Mouse (Mus musculus): Measurements from ENCODE around the gene Scn2b.
A peak's percentile ranks its signal among the peaks of the same experiment; 100 is the strongest.

The Scn2b gene

DNA sequence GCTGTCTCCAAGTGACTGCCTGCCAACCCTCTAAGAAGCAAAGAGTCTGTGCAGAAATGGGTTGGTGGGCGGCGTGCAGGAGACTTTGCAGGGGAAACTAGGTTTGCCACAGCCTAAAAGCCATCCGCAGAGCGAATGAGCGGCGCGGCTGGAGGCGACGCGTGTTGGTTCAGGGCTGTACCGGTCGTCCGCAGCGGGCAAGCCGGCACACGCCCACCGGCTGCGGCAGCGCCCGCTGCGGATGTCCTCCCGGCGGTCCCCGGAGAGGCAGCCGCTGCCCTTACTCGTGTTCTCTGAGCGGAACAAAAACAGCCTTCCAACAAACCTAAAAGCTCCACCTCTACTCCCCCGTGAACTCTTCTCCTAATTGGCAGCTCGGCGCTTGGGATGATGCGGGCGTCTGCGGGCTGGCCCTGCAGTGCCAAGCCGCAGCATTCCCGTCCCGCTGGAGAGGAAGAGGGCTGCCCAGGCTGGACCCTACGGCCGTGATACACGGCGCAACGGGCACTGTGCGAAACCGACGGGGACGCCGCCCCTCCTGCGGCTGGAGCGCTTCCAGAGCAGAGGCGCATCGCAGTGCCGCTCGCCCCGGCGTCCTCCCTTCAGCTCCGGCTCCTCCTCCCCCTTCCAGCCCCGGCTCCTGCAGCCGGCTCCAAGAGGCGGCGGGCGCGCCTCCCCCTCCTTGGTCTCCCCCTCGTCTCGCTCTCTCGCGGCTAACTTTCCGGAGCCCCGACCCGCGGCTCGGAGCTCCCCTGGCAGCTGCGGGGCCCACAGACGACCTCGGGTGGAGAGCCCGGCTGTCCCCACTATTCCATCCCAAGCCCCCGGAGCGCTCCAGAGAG, 20.8 kb downstream of the Scn2b start, which contains the start of gene Scn4b:
Gene Scn4b, plus strand, starts transcription at position 205 of the 842 bp plus-strand sequence.
- peaks cover 88% of the 10 kb centered on the region for H3K27me3 ChIP-seq (ENCODE audit: insufficient read depth, low read length)

DNA sequence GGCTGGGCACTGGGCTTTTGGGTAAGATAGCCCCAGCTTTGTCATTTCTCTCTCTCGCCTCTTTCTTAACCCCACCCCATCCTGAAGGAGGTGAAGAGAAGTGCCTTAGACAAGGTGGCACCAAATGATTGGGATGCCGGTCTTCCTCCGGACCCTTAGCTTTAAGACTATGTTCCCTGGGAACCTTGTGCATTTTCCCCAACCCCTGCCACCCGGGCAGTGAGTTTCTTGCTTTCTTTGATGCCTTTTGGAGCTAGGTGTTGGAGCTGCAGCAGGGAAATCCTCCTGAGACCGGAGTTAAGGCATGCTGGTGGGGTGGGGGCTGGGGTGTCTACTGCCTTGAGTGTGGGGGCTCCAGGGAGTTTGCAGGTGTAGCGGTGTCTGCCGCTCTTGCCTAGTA, 21.5 kb downstream of the Scn2b start:
- H3K4me1 ChIP-seq (replicated peaks; ENCODE audit: low read depth, low read length): peaks cover 41% of the 10 kb centered on the region
- peaks cover 94% of the 10 kb centered on the region for H3K27me3 ChIP-seq (ENCODE audit: insufficient read depth, low read length)
- H3K36me3 ChIP-seq (ENCODE audit: insufficient read depth, low read length): no peaks in the 10 kb centered on the region
- peak overlapping the region; percentile 79 for H3K4me3 ChIP-seq (replicated peaks; ENCODE audit: low read length)
- TF ChIP-seq CTCF (conservative IDR thresholded peaks at IDR 0.05; ENCODE audit: low read length): no peak
- no peak for TF ChIP-seq NANOG (IDR thresholded peaks at IDR 0.05; ENCODE audit: borderline replicate concordance, low read length)
- no peaks in the 10 kb centered on the region for H3K9me3 ChIP-seq (ENCODE audit: low read length)

More for the DNA sequence above, 20.8 kb downstream of the Scn2b start, which contains the start of gene Scn4b:
- TF ChIP-seq CTCF (conservative IDR thresholded peaks at IDR 0.05; ENCODE audit: low read length) (no peak), POU5F1 (IDR thresholded peaks at IDR 0.05; ENCODE audit: borderline replicate concordance, low read length) (no peak), NANOG (IDR thresholded peaks at IDR 0.05; ENCODE audit: borderline replicate concordance, low read length) (no peak)
- Histone ChIP-seq H3K4me3 (replicated peaks; ENCODE audit: low read length) (peak within 1 kb of the TSS; percentile 79), H3K36me3 (ENCODE audit: insufficient read depth, low read length) (no peaks in the 10 kb centered on the region), H3K9me3 (ENCODE audit: low read length) (no peaks in the 10 kb centered on the region), H3K4me1 (replicated peaks; ENCODE audit: low read depth, low read length) (peaks cover 44% of the 10 kb centered on the region)

GRCm38 (mm10) chr9:45140945-45141344, 23.4 kb downstream of the Scn2b start:
- H3K27me3 ChIP-seq (ENCODE audit: insufficient read depth, low read length): peaks cover 95% of the 10 kb centered on the region
- no peak overlapping the region for H3K4me3 ChIP-seq (replicated peaks; ENCODE audit: low read length)
- H3K9me3 ChIP-seq (ENCODE audit: low read length): no peaks in the 10 kb centered on the region
- TF ChIP-seq POU5F1 (IDR thresholded peaks at IDR 0.05; ENCODE audit: borderline replicate concordance, low read length) (no peak), NANOG (IDR thresholded peaks at IDR 0.05; ENCODE audit: borderline replicate concordance, low read length) (no peak), CTCF (conservative IDR thresholded peaks at IDR 0.05; ENCODE audit: low read length) (no peak)
- H3K36me3 ChIP-seq (ENCODE audit: insufficient read depth, low read length): no peaks in the 10 kb centered on the region
- peaks cover 54% of the 10 kb centered on the region for H3K4me1 ChIP-seq (replicated peaks; ENCODE audit: low read depth, low read length)

DNA sequence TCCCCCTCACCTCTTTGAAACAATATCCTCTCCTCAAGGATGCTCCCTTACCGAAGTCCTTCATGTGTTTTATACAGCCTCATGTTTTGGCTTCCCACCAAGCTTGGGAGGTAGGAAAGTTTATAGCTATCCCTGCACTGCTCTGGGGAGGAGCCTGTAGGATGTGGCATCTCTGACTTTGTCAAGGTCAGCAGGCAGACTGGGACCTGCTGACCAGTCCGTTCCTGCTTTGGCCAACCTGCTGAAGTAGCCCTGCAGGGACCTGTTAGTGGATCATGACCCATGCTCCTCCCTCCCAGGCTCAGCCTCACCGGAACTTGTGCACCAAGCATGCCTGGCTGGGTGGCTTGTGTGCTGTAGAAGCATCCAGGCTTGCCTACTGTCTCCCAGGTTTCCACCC, 25.1 kb downstream of the Scn2b start:
- TF ChIP-seq POU5F1 (IDR thresholded peaks at IDR 0.05; ENCODE audit: borderline replicate concordance, low read length) (no peak), CTCF (conservative IDR thresholded peaks at IDR 0.05; ENCODE audit: low read length) (no peak), NANOG (IDR thresholded peaks at IDR 0.05; ENCODE audit: borderline replicate concordance, low read length) (no peak)
- Histone ChIP-seq H3K4me3 (replicated peaks; ENCODE audit: low read length) (no peak overlapping the region), H3K36me3 (ENCODE audit: insufficient read depth, low read length) (no peaks in the 10 kb centered on the region), H3K9me3 (ENCODE audit: low read length) (no peaks in the 10 kb centered on the region), H3K4me1 (replicated peaks; ENCODE audit: low read depth, low read length) (peaks cover 63% of the 10 kb centered on the region), H3K27me3 (ENCODE audit: insufficient read depth, low read length) (peaks cover 87% of the 10 kb centered on the region)

DNA sequence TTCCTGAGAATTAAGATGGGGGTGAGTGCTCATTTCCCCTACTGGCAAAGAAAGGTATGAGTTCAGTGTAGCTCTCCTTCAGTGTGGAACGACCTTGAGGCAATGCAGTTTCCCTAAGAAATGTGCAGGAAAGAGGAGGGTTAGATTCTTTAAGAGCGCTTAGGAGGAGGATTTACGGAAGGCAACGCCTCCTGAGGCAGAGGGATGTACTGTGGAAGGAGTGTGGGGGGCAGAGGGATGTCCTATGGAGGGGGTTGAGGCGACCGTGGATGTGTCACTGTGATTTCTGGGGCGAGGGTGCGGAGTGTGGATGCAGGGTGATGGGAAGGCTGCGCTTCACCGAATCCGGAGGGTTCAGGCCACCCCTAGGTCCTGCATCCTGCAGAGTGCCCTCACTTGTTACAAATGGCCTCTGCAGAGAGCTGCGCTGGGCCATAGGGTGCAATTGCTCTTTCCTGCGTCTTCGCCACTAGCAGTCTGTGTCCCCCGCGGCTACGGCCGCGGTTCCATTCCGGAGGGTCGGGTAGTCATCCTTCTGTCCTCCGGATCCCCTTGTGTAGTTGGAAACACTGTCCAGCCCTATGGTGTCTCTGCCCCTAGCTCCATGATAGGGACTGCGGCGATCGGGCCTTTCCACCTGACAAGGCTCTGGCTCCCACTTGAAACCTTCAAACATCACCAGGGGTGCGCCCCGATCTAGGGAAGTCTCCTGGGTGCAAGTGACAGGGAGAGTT, 28.1 kb downstream of the Scn2b start:
- peaks cover 82% of the 10 kb centered on the region for H3K27me3 ChIP-seq (ENCODE audit: insufficient read depth, low read length)
- TF ChIP-seq POU5F1 (IDR thresholded peaks at IDR 0.05; ENCODE audit: borderline replicate concordance, low read length): no peak
- TF ChIP-seq NANOG (IDR thresholded peaks at IDR 0.05; ENCODE audit: borderline replicate concordance, low read length): no peak
- TF ChIP-seq CTCF (conservative IDR thresholded peaks at IDR 0.05; ENCODE audit: low read length): peak; percentile 31

DNA sequence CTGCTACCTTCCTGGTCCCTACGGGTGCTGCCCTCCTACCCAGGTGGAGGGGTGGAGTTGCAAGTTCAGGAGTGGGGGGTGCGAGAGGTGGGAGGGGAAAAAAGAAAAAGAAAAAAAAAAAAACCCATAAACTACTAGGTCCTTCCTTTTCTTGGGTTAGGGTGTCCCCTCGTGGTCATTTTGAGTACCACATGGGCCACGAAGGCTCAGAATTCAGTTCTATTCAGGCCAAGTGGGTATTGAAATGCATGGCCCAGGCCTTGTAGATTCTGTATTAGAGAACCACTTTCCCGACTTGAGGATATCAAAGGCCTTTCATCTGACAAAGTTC, 28.6 kb downstream of the Scn2b start:
- TF ChIP-seq POU5F1 (IDR thresholded peaks at IDR 0.05; ENCODE audit: borderline replicate concordance, low read length) (no peak), CTCF (conservative IDR thresholded peaks at IDR 0.05; ENCODE audit: low read length) (peak; percentile 90)
- Histone ChIP-seq H3K4me1 (replicated peaks; ENCODE audit: low read depth, low read length) (peaks cover 50% of the 10 kb centered on the region), H3K27me3 (ENCODE audit: insufficient read depth, low read length) (peaks cover 81% of the 10 kb centered on the region), H3K4me3 (replicated peaks; ENCODE audit: low read length) (peak overlapping the region; percentile 64), H3K9me3 (ENCODE audit: low read length) (no peaks in the 10 kb centered on the region), H3K36me3 (ENCODE audit: insufficient read depth, low read length) (no peaks in the 10 kb centered on the region)

More for the DNA sequence above, 28.1 kb downstream of the Scn2b start:
- H3K36me3 ChIP-seq (ENCODE audit: insufficient read depth, low read length): no peaks in the 10 kb centered on the region
- no peaks in the 10 kb centered on the region for H3K9me3 ChIP-seq (ENCODE audit: low read length)
- peaks cover 51% of the 10 kb centered on the region for H3K4me1 ChIP-seq (replicated peaks; ENCODE audit: low read depth, low read length)
- H3K4me3 ChIP-seq (replicated peaks; ENCODE audit: low read length): peak overlapping the region; percentile 64

- no peaks in the 10 kb centered on the region for H3K9me3 ChIP-seq (ENCODE audit: low read length)
- peaks cover 46% of the 10 kb centered on the region for H3K27me3 ChIP-seq (ENCODE audit: insufficient read depth, low read length)
- H3K4me3 ChIP-seq (replicated peaks; ENCODE audit: low read length): no peak overlapping the region
- peaks cover 17% of the 10 kb centered on the region for H3K4me1 ChIP-seq (replicated peaks; ENCODE audit: low read depth, low read length)
- no peaks in the 10 kb centered on the region for H3K36me3 ChIP-seq (ENCODE audit: insufficient read depth, low read length)
- TF ChIP-seq POU5F1 (IDR thresholded peaks at IDR 0.05; ENCODE audit: borderline replicate concordance, low read length) (no peak), CTCF (conservative IDR thresholded peaks at IDR 0.05; ENCODE audit: low read length) (no peak), NANOG (IDR thresholded peaks at IDR 0.05; ENCODE audit: borderline replicate concordance, low read length) (no peak)
Observed at GRCm38 (mm10) chr9:45150933-45151332, 33.4 kb downstream of the Scn2b start.

- TF ChIP-seq POU5F1 (IDR thresholded peaks at IDR 0.05; ENCODE audit: borderline replicate concordance, low read length): no peak
- TF ChIP-seq CTCF (conservative IDR thresholded peaks at IDR 0.05; ENCODE audit: low read length): no peak
- TF ChIP-seq NANOG (IDR thresholded peaks at IDR 0.05; ENCODE audit: borderline replicate concordance, low read length): no peak
- Histone ChIP-seq H3K36me3 (ENCODE audit: insufficient read depth, low read length) (no peaks in the 10 kb centered on the region), H3K4me3 (replicated peaks; ENCODE audit: low read length) (no peak overlapping the region), H3K27me3 (ENCODE audit: insufficient read depth, low read length) (peaks cover 31% of the 10 kb centered on the region), H3K4me1 (replicated peaks; ENCODE audit: low read depth, low read length) (0 out of 2 replicates have a peak, but pooled peaks cover 3% of the 10 kb centered on the region), H3K9me3 (ENCODE audit: low read length) (peaks cover 5% of the 10 kb centered on the region)
Observed at GRCm38 (mm10) chr9:45153361-45153760, 35.8 kb downstream of the Scn2b start.

Data from E14TG2a.4 (cell line).